Mouse (Mus musculus) lung, embryonic 14.5 days (tissue): ENCODE measurements at regions not wholly inside any gene's neighbourhood (a gene's known extent, or its start where the extent isn't known, plus 50 kb on each side); places are given as distances from the start of the nearest gene placed in this dataset.

Experiments
- ATAC-seq: fragments of 200-750 bp; cut with Nextera tagmentation; 2 replicates; pipeline ENCODE4 v1.8.0; 2017; ENCODE audit warnings: mild to moderate bottlenecking, moderate TSS enrichment, moderate library complexity; ENCODE audit not compliant: insufficient read depth
- DNase-seq: peaks from one replicate; pipeline ENCODE4 v3.0.0-alpha.2; 2015
- H3K27ac ChIP-seq: fragments of 300-500 bp; sonication (generic); 2 replicates; pipeline ENCODE4 v1.5.1; 2014; ENCODE audit warnings: low read depth, mild to moderate bottlenecking, moderate library complexity
- H3K27me3 ChIP-seq: fragments of 300-500 bp; sonication (generic); 2 replicates; pipeline ENCODE4 v1.6.1; 2014; ENCODE audit warnings: low read length, control low read depth; ENCODE audit not compliant: insufficient read depth
- H3K36me3 ChIP-seq: fragments of 300-500 bp; sonication (generic); 2 replicates; pipeline ENCODE4 v1.6.1; 2014; ENCODE audit warnings: control low read depth; ENCODE audit not compliant: insufficient read depth
- H3K4me1 ChIP-seq: fragments of 300-500 bp; sonication (generic); 2 replicates; pipeline ENCODE4 v1.6.1; 2014; ENCODE audit warnings: antibody characterized with exemption, control low read depth; ENCODE audit not compliant: insufficient read depth
- H3K4me2 ChIP-seq: fragments of 300-500 bp; sonication (generic); 2 replicates; pipeline ENCODE4 v1.6.1; 2014; ENCODE audit warnings: mild to moderate bottlenecking
- H3K4me3 ChIP-seq: fragments of 300-500 bp; sonication (generic); 2 replicates; pipeline ENCODE4 v1.5.1; 2014; ENCODE audit warnings: low read depth, low read length
- H3K9ac ChIP-seq: fragments of 300-500 bp; sonication (generic); 2 replicates; pipeline ENCODE4 v1.6.1; 2014
- H3K9me3 ChIP-seq: fragments of 300-500 bp; sonication (generic); 2 replicates; pipeline ENCODE4 v1.6.1; 2016; ENCODE audit warnings: low read depth, low read length, control low read depth
- CTCF ChIP-seq: IDR thresholded peaks from 2 replicates; pipeline ENCODE4 v1.5.1; 2016; ENCODE audit warnings: antibody characterized with exemption, low read depth
- WGBS: fragments of 180-500 bp; shearing (Covaris S2); extraction: QIAGEN DNeasy Blood & Tissue Kit; methylation state at CpG from one replicate; pipeline ENCODE4 v1.1.7; 2014; 5-methylcytosine and 5-hydroxymethylcytosine counted together

DNA sequence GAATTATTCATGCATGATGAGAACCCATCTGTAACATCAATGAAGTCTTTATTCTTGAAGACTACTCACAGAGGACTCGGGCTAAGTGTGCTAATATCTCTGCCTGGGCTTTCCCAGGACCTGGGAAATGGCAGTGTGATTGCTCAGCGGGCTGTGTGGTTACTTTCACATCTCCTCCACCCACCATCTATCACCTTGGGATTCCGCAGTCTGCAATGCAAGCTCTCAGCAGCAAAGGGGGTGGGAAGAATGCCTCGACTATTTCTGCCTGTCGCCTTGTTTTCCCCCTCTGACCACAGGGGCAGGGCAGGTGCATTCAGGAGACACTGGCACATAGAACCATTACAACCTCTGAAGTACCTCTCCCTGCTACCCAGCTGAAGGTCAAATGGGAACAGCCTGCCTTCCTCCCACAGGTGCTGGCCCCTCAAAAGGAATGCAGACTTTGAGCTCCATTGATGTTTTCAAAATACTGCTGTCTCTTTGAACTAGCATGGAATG lies 319.9 kb downstream of the Sox4 start:
- Histone ChIP-seq H3K9me3 (no peaks in the 10 kb centered on the region), H3K4me1 (peaks cover 31% of the 10 kb centered on the region), H3K27me3 (no peaks in the 10 kb centered on the region), H3K9ac (no peak overlapping the region), H3K27ac (peak overlapping the region; percentile 7; the same call in 1 of the 2 replicates), H3K36me3 (0 out of 2 replicates have a peak, but pooled peaks cover 4% of the 10 kb centered on the region), H3K4me2 (no peak overlapping the region), H3K4me3 (no peak overlapping the region)
- 49% methylated on average over 5 of the region's 5 CpGs for WGBS
- TF ChIP-seq CTCF, result no peak
- ATAC-seq (no peak), DNase-seq (no peak)

DNA sequence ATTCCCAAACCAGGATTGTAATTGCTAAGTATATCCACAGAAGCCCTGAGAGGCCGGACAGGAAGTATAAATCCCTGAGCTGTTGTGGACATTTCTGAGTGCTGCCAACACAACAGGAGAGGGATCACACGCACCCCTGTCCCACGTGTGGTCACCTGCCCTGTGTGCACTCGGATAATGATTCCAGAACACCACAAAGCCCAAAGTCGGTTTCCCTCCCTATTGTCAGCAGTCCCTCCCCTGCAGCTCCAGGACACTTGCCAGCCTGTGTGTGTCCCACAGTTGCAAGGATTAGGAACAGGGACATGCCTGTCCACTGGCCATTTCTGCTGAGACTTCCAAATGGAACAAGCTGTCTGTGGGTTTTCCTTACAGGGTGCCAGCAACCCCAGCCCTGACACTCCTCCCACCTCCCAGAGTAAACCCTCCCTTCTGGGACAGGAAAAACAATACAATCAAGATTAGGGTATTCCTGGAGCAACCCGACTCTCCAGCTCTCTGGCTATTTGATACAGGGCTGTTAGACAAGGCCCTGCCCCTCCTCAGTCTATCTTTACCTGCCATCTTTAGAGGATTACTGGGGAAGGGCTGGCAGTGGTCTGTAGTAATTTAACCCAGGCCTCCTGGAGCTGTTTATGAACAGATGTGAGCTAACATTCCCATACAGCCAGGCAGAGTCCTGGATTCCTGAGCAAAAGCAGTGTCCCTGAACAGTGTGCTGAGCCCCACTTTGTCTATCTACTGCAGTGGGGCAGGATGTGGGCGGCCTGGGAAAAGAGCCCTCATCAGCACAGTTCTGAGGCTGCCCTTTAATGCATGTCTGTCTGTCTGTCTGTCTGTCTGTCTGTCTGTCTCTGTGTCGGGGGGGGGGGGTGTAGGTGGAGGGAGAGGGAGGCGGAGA lies 323.8 kb downstream of the Sox4 start:
- WGBS, result 19% methylated on average over 8 of the region's 9 CpGs
- no peaks in the 10 kb centered on the region for H3K9me3 ChIP-seq
- peak; percentile 74 for ATAC-seq
- no peaks in the 10 kb centered on the region for H3K27me3 ChIP-seq
- peak overlapping the region; percentile 87 for H3K27ac ChIP-seq
- H3K4me2 ChIP-seq, result 0 out of 2 replicates have a peak overlapping the region, but pooled peaks have one; percentile 4
- peak overlapping the region; percentile 16; the same call in 1 of the 2 replicates for H3K9ac ChIP-seq
- 0 out of 2 replicates have a peak, but pooled peaks cover 4% of the 10 kb centered on the region for H3K36me3 ChIP-seq
- peaks cover 21% of the 10 kb centered on the region for H3K4me1 ChIP-seq
- DNase-seq, result peak; percentile 49
- no peak overlapping the region for H3K4me3 ChIP-seq
- TF ChIP-seq CTCF, result no peak

DNA sequence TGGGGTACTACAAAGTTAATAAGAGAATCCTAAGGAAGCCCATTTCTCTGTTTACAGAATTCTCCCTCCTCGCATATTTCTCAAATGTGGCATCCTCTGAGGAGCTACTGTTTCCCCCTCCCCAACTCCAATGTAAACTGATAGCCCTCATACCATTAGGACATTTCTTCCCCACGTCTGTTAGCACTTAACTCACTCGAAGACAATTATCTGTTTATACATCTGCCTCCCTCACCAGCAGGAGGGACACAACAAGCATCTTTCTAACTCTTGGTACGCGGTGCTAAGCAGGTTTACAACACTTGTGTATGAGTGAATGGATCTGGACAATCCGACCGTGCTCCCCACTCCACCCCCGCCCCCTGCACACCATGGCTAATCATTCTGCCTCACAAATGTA lies 324.8 kb downstream of the Sox4 start:
- ATAC-seq (no peak), DNase-seq (no peak)
- TF ChIP-seq CTCF, result no peak
- Histone ChIP-seq H3K4me1 (peaks cover 19% of the 10 kb centered on the region), H3K4me2 (no peak overlapping the region), H3K9ac (no peak overlapping the region), H3K36me3 (0 out of 2 replicates have a peak, but pooled peaks cover 3% of the 10 kb centered on the region), H3K9me3 (no peaks in the 10 kb centered on the region), H3K4me3 (no peak overlapping the region), H3K27me3 (no peaks in the 10 kb centered on the region), H3K27ac (peak overlapping the region; percentile 40; the same call in 1 of the 2 replicates)
- WGBS, result 56% methylated on average over 8 of the region's 8 CpGs

DNA sequence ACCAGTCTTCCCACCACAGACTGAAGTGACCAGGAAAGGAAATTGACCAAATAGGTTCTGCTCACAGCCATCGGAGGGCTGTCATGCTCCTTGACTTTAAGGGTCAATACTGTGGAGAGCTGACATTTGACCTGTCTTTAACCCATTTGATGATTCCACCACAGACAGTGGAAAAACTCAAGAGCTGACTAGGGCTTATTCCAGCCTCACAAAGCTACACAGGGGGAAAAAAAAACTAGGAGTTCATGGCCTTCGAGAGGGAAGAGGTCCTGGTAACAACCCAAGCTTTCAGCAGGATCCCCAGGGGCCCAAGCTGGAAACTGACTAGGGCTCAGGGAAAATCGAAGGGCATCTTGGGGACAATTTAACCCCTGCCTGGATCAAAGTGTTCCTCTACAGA lies 334.6 kb downstream of the Sox4 start:
- Histone ChIP-seq H3K4me3 (no peak overlapping the region), H3K27me3 (no peaks in the 10 kb centered on the region), H3K4me1 (no peaks in the 10 kb centered on the region), H3K36me3 (no peaks in the 10 kb centered on the region), H3K9ac (no peak overlapping the region), H3K9me3 (no peaks in the 10 kb centered on the region), H3K4me2 (no peak overlapping the region), H3K27ac (no peak overlapping the region)
- no peak for DNase-seq
- TF ChIP-seq CTCF, result no peak
- ATAC-seq, result no peak
- 29% methylated on average over 3 of the region's 3 CpGs for WGBS

DNA sequence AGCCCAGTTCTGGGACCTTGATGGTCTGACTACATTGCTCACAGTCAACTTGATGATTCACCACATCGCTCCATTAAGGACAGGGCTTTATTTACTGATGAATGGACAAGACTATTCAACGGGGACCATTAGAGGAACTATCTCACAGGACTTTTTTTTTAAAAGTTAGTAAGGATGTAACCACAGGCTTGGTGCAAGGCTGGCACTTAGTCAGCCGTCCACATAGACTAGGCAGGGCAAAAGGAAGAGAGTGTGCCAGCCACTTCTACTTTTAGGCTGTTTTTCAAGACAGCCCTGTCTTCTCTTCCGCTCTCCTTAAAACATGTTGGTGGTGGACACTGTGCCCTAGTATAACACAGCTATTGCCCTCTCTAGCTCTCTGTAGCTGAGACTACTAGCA lies 336.0 kb downstream of the Sox4 start:
- ATAC-seq, result no peak
- H3K4me2 ChIP-seq, result no peak overlapping the region

DNA sequence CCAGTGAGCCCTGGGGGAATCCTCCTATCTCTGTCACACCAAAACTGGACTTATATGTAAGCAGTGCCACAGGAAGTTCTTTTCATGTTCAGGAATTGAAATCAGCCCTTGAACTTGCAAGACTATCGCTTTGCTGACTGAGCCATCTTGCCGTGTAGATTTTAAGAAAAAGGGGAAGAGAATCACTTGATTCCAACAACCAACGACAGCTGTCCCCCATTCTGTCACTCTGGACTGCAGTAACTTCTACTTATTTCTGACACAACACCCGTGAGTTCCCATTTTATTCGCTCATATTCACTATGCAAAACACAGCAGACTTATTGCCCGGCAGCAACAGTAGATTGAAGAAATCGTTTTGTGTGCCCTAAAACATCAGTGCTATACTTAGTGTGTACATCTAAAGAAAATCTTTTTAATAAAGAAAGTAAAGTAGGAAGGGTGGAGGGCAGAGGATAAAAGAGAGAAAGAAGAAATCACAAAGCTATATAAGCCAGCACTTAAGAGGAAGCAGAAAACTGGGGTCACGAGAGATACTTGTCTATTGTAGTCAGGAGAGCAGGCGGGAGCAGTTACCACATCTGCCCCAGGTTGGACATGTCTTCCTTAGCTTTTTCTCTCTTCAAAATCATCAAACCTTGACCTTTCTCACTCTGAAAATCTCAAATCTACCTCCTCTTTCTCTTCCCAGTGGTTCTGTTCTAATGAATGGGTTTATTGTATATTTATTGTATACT lies 336.7 kb downstream of the Sox4 start:
- no peak for ATAC-seq

More for the DNA sequence above, 336.0 kb downstream of the Sox4 start:
- no peak for TF ChIP-seq CTCF
- Histone ChIP-seq H3K27me3 (no peaks in the 10 kb centered on the region), H3K4me3 (no peak overlapping the region), H3K36me3 (no peaks in the 10 kb centered on the region), H3K27ac (no peak overlapping the region), H3K9me3 (no peaks in the 10 kb centered on the region), H3K4me1 (no peaks in the 10 kb centered on the region), H3K9ac (no peak overlapping the region)
- WGBS, result 85% methylated on average over 4 of the region's 4 CpGs
- no peak for DNase-seq

More for the DNA sequence above, 336.7 kb downstream of the Sox4 start:
- no peak overlapping the region for H3K4me3 ChIP-seq
- TF ChIP-seq CTCF, result no peak
- H3K27ac ChIP-seq, result no peak overlapping the region; the same call in 1 of the 2 replicates
- 72% methylated on average over 9 of the region's 9 CpGs for WGBS
- no peaks in the 10 kb centered on the region for H3K27me3 ChIP-seq
- no peaks in the 10 kb centered on the region for H3K36me3 ChIP-seq
- DNase-seq, result no peak
- no peak overlapping the region for H3K9ac ChIP-seq
- H3K4me2 ChIP-seq, result no peak overlapping the region
- H3K9me3 ChIP-seq, result no peaks in the 10 kb centered on the region
- H3K4me1 ChIP-seq, result no peaks in the 10 kb centered on the region
